Mouse (Mus musculus) intestine, embryonic 14.5 days (tissue): Measurements from ENCODE around the gene Drd2. TPM values are rescaled to one million over a fixed set of nuclear protein-coding genes. Genes with fewer than 3 reads are reported as not detected.

Source experiments
- ATAC-seq: fragments of 200-750 bp; cut with Nextera tagmentation; replicated peaks from 2 replicates; pipeline ENCODE4 v1.8.0; 2017; ENCODE audit warnings: low read depth, moderate number of reproducible peaks, moderate TSS enrichment, moderate library complexity; ENCODE audit not compliant: low FRiP score, low TSS enrichment
- DNase-seq: peaks from one replicate; pipeline ENCODE4 v3.0.0-alpha.2; 2018; ENCODE audit warnings: low spot score
- H3K27ac ChIP-seq: fragments of 300-500 bp; sonication (generic); 2 replicates; pipeline ENCODE4 v1.5.1; 2014; ENCODE audit warnings: low read depth, mild to moderate bottlenecking, control low read depth
- H3K27me3 ChIP-seq: fragments of 300-500 bp; sonication (generic); replicated peaks from 2 replicates; pipeline ENCODE4 v1.6.1; 2014; ENCODE audit warnings: low read length, control low read depth; ENCODE audit not compliant: control insufficient read depth, insufficient read depth
- H3K36me3 ChIP-seq: fragments of 300-500 bp; sonication (generic); 2 replicates; pipeline ENCODE4 v1.6.1; 2014; ENCODE audit warnings: low read length, control low read depth; ENCODE audit not compliant: control insufficient read depth, insufficient read depth
- H3K4me1 ChIP-seq: fragments of 300-500 bp; sonication (generic); replicated peaks from 2 replicates; pipeline ENCODE4 v1.6.1; 2014; ENCODE audit warnings: low read length, control low read depth, mixed read lengths; ENCODE audit not compliant: control insufficient read depth, insufficient read depth
- H3K4me2 ChIP-seq: fragments of 300-500 bp; sonication (generic); 2 replicates; pipeline ENCODE4 v1.6.1; 2014; ENCODE audit warnings: low read length
- H3K4me3 ChIP-seq: fragments of 300-500 bp; sonication (generic); 2 replicates; pipeline ENCODE4 v1.5.1; 2014; ENCODE audit warnings: low read depth, low read length, control low read depth, mixed read lengths
- H3K9ac ChIP-seq: fragments of 300-500 bp; sonication (generic); 2 replicates; pipeline ENCODE4 v1.6.1; 2014; ENCODE audit warnings: mild to moderate bottlenecking, low read length
- H3K9me3 ChIP-seq: fragments of 300-500 bp; sonication (generic); 2 replicates; pipeline ENCODE4 v1.6.1; 2016; ENCODE audit warnings: low read length, control low read depth; ENCODE audit not compliant: control insufficient read depth
- WGBS: fragments of 180-500 bp; shearing (Covaris S2); extraction: QIAGEN DNeasy Blood & Tissue Kit; methylation state at CpG from one replicate; pipeline ENCODE4 v1.1.7; 2014; 5-methylcytosine and 5-hydroxymethylcytosine counted together
- polyA plus RNA-seq: library from polyadenylated mRNA; unstranded; fragments of >200 nt; fragmentation: Nextera tagmentation; extraction: Ambion mirVana; gene quantifications from 2 replicates; pipeline ENCODE4 v1.2.1, GENCODE M21; 2014

The Drd2 gene
- 0.20 TPM in 1 of 2 replicates, not detected in the other for polyA plus RNA-seq

- H3K27ac ChIP-seq = no peak within 1 kb of the TSS
- 0 out of 2 replicates have a peak, but pooled peaks cover 4% of the 10 kb centered on the region for H3K4me1 ChIP-seq
- H3K36me3 ChIP-seq = no peaks in the 10 kb centered on the region
- H3K4me2 ChIP-seq = peak within 1 kb of the TSS; percentile 58
- ATAC-seq (peak; percentile 89), DNase-seq (peak; percentile 68)
- peaks cover 34% of the 10 kb centered on the region for H3K27me3 ChIP-seq
- H3K4me3 ChIP-seq = peak within 1 kb of the TSS; percentile 27
- H3K9me3 ChIP-seq = no peaks in the 10 kb centered on the region
- WGBS = 2% methylated on average over 70 of the region's 84 CpGs
- no peak within 1 kb of the TSS for H3K9ac ChIP-seq
These were observed at the start of gene Drd2 for GRCm38 (mm10) chr9:49340136-49341043. Gene Drd2 (plus strand): TSS chr9:49340627.

- H3K9ac ChIP-seq = no peak overlapping the region
- no peak overlapping the region for H3K27ac ChIP-seq
- H3K4me1 ChIP-seq = no peaks in the 10 kb centered on the region
- DNase-seq (no peak), ATAC-seq (no peak)
- H3K36me3 ChIP-seq = no peaks in the 10 kb centered on the region
- H3K4me2 ChIP-seq = no peak overlapping the region
- H3K4me3 ChIP-seq = no peak overlapping the region
- H3K27me3 ChIP-seq = no peaks in the 10 kb centered on the region
- 81% methylated on average over 1 of the region's 1 CpGs for WGBS
- no peaks in the 10 kb centered on the region for H3K9me3 ChIP-seq
These were observed 45.3 kb upstream of the Drd2 start for GRCm38 (mm10) chr9:49295101-49295500.

GRCm38 (mm10) chr9:49307576-49307975, 32.9 kb upstream of the Drd2 start:
- no peak for DNase-seq
- 78% methylated on average over 3 of the region's 3 CpGs for WGBS
- H3K9ac ChIP-seq = no peak overlapping the region
- no peak overlapping the region for H3K4me3 ChIP-seq
- no peaks in the 10 kb centered on the region for H3K9me3 ChIP-seq
- no peaks in the 10 kb centered on the region for H3K27me3 ChIP-seq
- H3K4me2 ChIP-seq = no peak overlapping the region
- ATAC-seq = no peak
- H3K36me3 ChIP-seq = no peaks in the 10 kb centered on the region
- no peak overlapping the region for H3K27ac ChIP-seq
- no peaks in the 10 kb centered on the region for H3K4me1 ChIP-seq

GRCm38 (mm10) chr9:49310821-49311220, 29.6 kb upstream of the Drd2 start:
- Histone ChIP-seq H3K27me3 (no peaks in the 10 kb centered on the region), H3K9me3 (no peaks in the 10 kb centered on the region), H3K36me3 (no peaks in the 10 kb centered on the region), H3K9ac (no peak overlapping the region), H3K4me2 (no peak overlapping the region), H3K27ac (no peak overlapping the region), H3K4me3 (no peak overlapping the region), H3K4me1 (no peaks in the 10 kb centered on the region)
- no peak for ATAC-seq
- 37% methylated on average over 4 of the region's 4 CpGs for WGBS
- DNase-seq = no peak

- H3K4me2 ChIP-seq = no peak overlapping the region
- DNase-seq (no peak), ATAC-seq (no peak)
- no peaks in the 10 kb centered on the region for H3K4me1 ChIP-seq
- H3K9ac ChIP-seq = no peak overlapping the region
- H3K27me3 ChIP-seq = no peaks in the 10 kb centered on the region
- no peaks in the 10 kb centered on the region for H3K9me3 ChIP-seq
- no peak overlapping the region for H3K27ac ChIP-seq
- no peak overlapping the region for H3K4me3 ChIP-seq
- H3K36me3 ChIP-seq = no peaks in the 10 kb centered on the region
These were observed 21.8 kb upstream of the Drd2 start for GRCm38 (mm10) chr9:49318638-49319037.

- H3K27me3 ChIP-seq = peaks cover 34% of the 10 kb centered on the region
- no peak overlapping the region for H3K9ac ChIP-seq
- H3K4me3 ChIP-seq = no peak overlapping the region
- DNase-seq = peak; percentile 84
- 0 out of 2 replicates have a peak, but pooled peaks cover 4% of the 10 kb centered on the region for H3K4me1 ChIP-seq
- no peak for ATAC-seq
- no peaks in the 10 kb centered on the region for H3K36me3 ChIP-seq
- no peak overlapping the region for H3K27ac ChIP-seq
- no peaks in the 10 kb centered on the region for H3K9me3 ChIP-seq
- H3K4me2 ChIP-seq = peak overlapping the region; percentile 58
- 4% methylated on average over 10 of the region's 10 CpGs for WGBS
These were observed 578 bp downstream of the Drd2 start for GRCm38 (mm10) chr9:49341044-49341365.

GRCm38 (mm10) chr9:49365763-49366162, 25.3 kb downstream of the Drd2 start:
- no peaks in the 10 kb centered on the region for H3K36me3 ChIP-seq
- H3K9me3 ChIP-seq = no peaks in the 10 kb centered on the region
- ATAC-seq (peak; percentile 32; the same call in 1 of the 2 replicates), DNase-seq (peak; percentile 55)
- no peak overlapping the region for H3K27ac ChIP-seq
- H3K4me2 ChIP-seq = no peak overlapping the region
- H3K4me3 ChIP-seq = no peak overlapping the region
- no peaks in the 10 kb centered on the region for H3K27me3 ChIP-seq
- 6% methylated on average over 5 of the region's 5 CpGs for WGBS
- no peak overlapping the region for H3K9ac ChIP-seq
- 0 out of 2 replicates have a peak, but pooled peaks cover 4% of the 10 kb centered on the region for H3K4me1 ChIP-seq

GRCm38 (mm10) chr9:49373946-49374345, 33.5 kb downstream of the Drd2 start:
- Histone ChIP-seq H3K36me3 (no peaks in the 10 kb centered on the region), H3K4me2 (no peak overlapping the region), H3K9me3 (0 out of 2 replicates have a peak, but pooled peaks cover 2% of the 10 kb centered on the region), H3K4me1 (no peaks in the 10 kb centered on the region), H3K27me3 (no peaks in the 10 kb centered on the region), H3K27ac (no peak overlapping the region), H3K4me3 (no peak overlapping the region), H3K9ac (no peak overlapping the region)
- no peak for DNase-seq
- ATAC-seq = no peak
- 83% methylated on average over 2 of the region's 2 CpGs for WGBS

- H3K27ac ChIP-seq = no peak overlapping the region
- ATAC-seq (no peak), DNase-seq (no peak)
- no peaks in the 10 kb centered on the region for H3K9me3 ChIP-seq
- no peak overlapping the region for H3K9ac ChIP-seq
- WGBS = 89% methylated on average over 4 of the region's 4 CpGs
- H3K4me3 ChIP-seq = no peak overlapping the region
- H3K4me2 ChIP-seq = no peak overlapping the region
- H3K4me1 ChIP-seq = no peaks in the 10 kb centered on the region
- no peaks in the 10 kb centered on the region for H3K36me3 ChIP-seq
- H3K27me3 ChIP-seq = no peaks in the 10 kb centered on the region
These were observed 39.5 kb downstream of the Drd2 start for GRCm38 (mm10) chr9:49379962-49380361.
